Mouse (Mus musculus) hematopoietic stem cell, adult 5-6 weeks (primary cell): ENCODE measurements at regions not wholly inside any gene's neighbourhood (a gene's known extent, or its start where the extent isn't known, plus 50 kb on each side); places are given as distances from the start of the nearest gene placed in this dataset.

Experiments
- ATAC-seq, 2 experiments: fragments of 125-278 bp in 1 of 2; replicated peaks in 1 of 2; 2 replicates each; pipeline ENCODE4 v1.8.0; 2016 to 2017; ENCODE audit warnings: inconsistent platforms in 2 of 2, mild to moderate bottlenecking in 2 of 2, moderate number of reproducible peaks in 2 of 2, low read depth in 1 of 2, moderate TSS enrichment in 1 of 2; ENCODE audit not compliant: low FRiP score in 2 of 2, poor library complexity in 2 of 2, severe bottlenecking in 2 of 2, insufficient read depth in 1 of 2, low TSS enrichment in 1 of 2

GRCm38 (mm10) chr4:99348674-99349073 lies 53.0 kb downstream of the Gm12689 start:
- no peak for ATAC-seq

- no peak for ATAC-seq
Observed at GRCm38 (mm10) chr4:99353122-99353774, 57.5 kb downstream of the Gm12689 start.

- no peak; a peak in 1 of 4 replicates for ATAC-seq
Observed at GRCm38 (mm10) chr4:99354241-99354640, 58.5 kb downstream of the Gm12689 start.

GRCm38 (mm10) chr4:99354835-99355234 lies 59.1 kb downstream of the Gm12689 start:
- no peak for ATAC-seq

GRCm38 (mm10) chr4:99368036-99368435 lies 72.3 kb downstream of the Gm12689 start:
- ATAC-seq, result no peak

GRCm38 (mm10) chr4:99371162-99371561 lies 75.5 kb downstream of the Gm12689 start:
- no peak for ATAC-seq

GRCm38 (mm10) chr4:99376171-99376570 lies 80.5 kb downstream of the Gm12689 start:
- ATAC-seq, result no peak

GRCm38 (mm10) chr4:99376911-99377310 lies 81.2 kb downstream of the Gm12689 start:
- no peak for ATAC-seq

GRCm38 (mm10) chr4:99379983-99380382 lies 84.3 kb downstream of the Gm12689 start:
- ATAC-seq, result no peak

- ATAC-seq, result no peak
Observed at GRCm38 (mm10) chr4:99385381-99385780, 89.7 kb downstream of the Gm12689 start.

- no peak for ATAC-seq
Observed at GRCm38 (mm10) chr4:99389428-99389827, 93.7 kb downstream of the Gm12689 start.

GRCm38 (mm10) chr4:99392986-99393385 lies 97.3 kb downstream of the Gm12689 start:
- no peak for ATAC-seq

GRCm38 (mm10) chr4:99394244-99394643 lies 98.5 kb downstream of the Gm12689 start:
- no peak for ATAC-seq

- ATAC-seq, result no peak
Observed at GRCm38 (mm10) chr4:99407466-99407865, 111.8 kb downstream of the Gm12689 start.

- ATAC-seq, result no peak
Observed at GRCm38 (mm10) chr4:99423449-99423848, 127.7 kb downstream of the Gm12689 start.

GRCm38 (mm10) chr4:99445077-99445754 lies 149.5 kb downstream of the Gm12689 start:
- ATAC-seq, result no peak

- ATAC-seq, result no peak
Observed at GRCm38 (mm10) chr4:99445755-99446128, 150.0 kb downstream of the Gm12689 start.

- ATAC-seq, result no peak
Observed at GRCm38 (mm10) chr4:99458984-99459383, 163.3 kb downstream of the Gm12689 start.

GRCm38 (mm10) chr4:99459436-99459835 lies 163.7 kb downstream of the Gm12689 start:
- peak in 1 of 2 experiments; percentile 67; a peak in 2 of 4 replicates for ATAC-seq
